Mouse (Mus musculus): ENCODE measurements around the gene Fam163a. TPM values are rescaled to one million over a fixed set of nuclear protein-coding genes. Genes with fewer than 3 reads are reported as not detected.

Fam163a gene
- total RNA-seq, 2 experiments from 2014 or later, result 9.3 to 9.6 TPM

GRCm38 (mm10) chr1:156028340-156028975 is 176.4 kb downstream of the Fam163a start:
- no peak for DNase-seq

- no peak for DNase-seq
These were observed 177.0 kb downstream of the Fam163a start for GRCm38 (mm10) chr1:156027849-156028248.

Other genes starting within 250 kb of the Fam163a start
- gene Cep350, start 231.8 kb downstream of the Fam163a start, total RNA-seq (2021), result 10 to 100 TPM; 32.3 to 36.0 TPM
- 100 to 1,000 TPM; 124 to 146 TPM for gene Tor1aip2, start 169.6 kb downstream of the Fam163a start, total RNA-seq (2021)
- gene Tor1aip1, start 168.5 kb downstream of the Fam163a start, total RNA-seq (2021), result 100 to 1,000 TPM in 1 of 2 experiments, 10 to 100 TPM in 1; 98.4 to 125 TPM
- under 1 TPM in 1 of 2 experiments, not detected in 1; 0.20 TPM for gene Tdrd5, start 98.6 kb upstream of the Fam163a start, total RNA-seq (2021)
- gene Nphs2, start 105.7 kb upstream of the Fam163a start, total RNA-seq (2021), result not detected
- 100 to 1,000 TPM; 616 to 634 TPM for gene Gm2000, start 161.0 kb upstream of the Fam163a start, total RNA-seq (2021)
- gene Axdnd1, start 216.1 kb upstream of the Fam163a start, total RNA-seq (2021), result 1 to 10 TPM; 1.1 to 3.9 TPM

Data from adrenal gland, postnatal 36 days (tissue).